Mouse (Mus musculus): ENCODE measurements around the gene Hoxa4. TPM values are rescaled to one million over a fixed set of nuclear protein-coding genes. Genes with fewer than 3 reads are reported as not detected.
A peak's percentile ranks its signal among the peaks of the same experiment; 100 is the strongest.

Hoxa4 gene
- polyA plus RNA-seq, 1 experiment from 2014 or later = 0.46 TPM

- Histone ChIP-seq H3K27ac (no peak overlapping the region), H3K36me3 (no peaks in the 10 kb centered on the region), H3K4me3 (peak overlapping the region; percentile 47), H3K27me3 (peaks cover 100% of the 10 kb centered on the region), H3K4me1 (peaks cover 11% of the 10 kb centered on the region; the same call in 1 of the 2 replicates), H3K9ac (no peak overlapping the region), H3K9me3 (no peaks in the 10 kb centered on the region), H3K4me2 (peak overlapping the region; percentile 76)
- under 1% methylated on average over 44 of the region's 55 CpGs for WGBS
- no peak for ATAC-seq (ENCODE audit: insufficient number of reproducible peaks, insufficient read depth, low FRiP score, low TSS enrichment, low read depth)
Measured at GRCm38 (mm10) chr6:52191860-52192550, 452 bp upstream of the Hoxa4 start.

GRCm38 (mm10) chr6:52190410-52190809, 1.1 kb downstream of the Hoxa4 start:
- H3K9me3 ChIP-seq = no peaks in the 10 kb centered on the region
- no peaks in the 10 kb centered on the region for H3K36me3 ChIP-seq
- no peak for ATAC-seq (ENCODE audit: insufficient number of reproducible peaks, insufficient read depth, low FRiP score, low TSS enrichment, low read depth)
- H3K4me2 ChIP-seq = no peak overlapping the region
- H3K9ac ChIP-seq = no peak overlapping the region
- WGBS = 2% methylated on average over 23 of the region's 23 CpGs
- H3K27me3 ChIP-seq = peaks cover 100% of the 10 kb centered on the region
- H3K4me1 ChIP-seq = peaks cover 11% of the 10 kb centered on the region; the same call in 1 of the 2 replicates
- no peak overlapping the region for H3K4me3 ChIP-seq
- H3K27ac ChIP-seq = no peak overlapping the region

GRCm38 (mm10) chr6:52189909-52190308, 1.6 kb downstream of the Hoxa4 start:
- WGBS = 5% methylated on average over 8 of the region's 8 CpGs
- Histone ChIP-seq H3K4me2 (no peak overlapping the region), H3K4me3 (no peak overlapping the region), H3K36me3 (no peaks in the 10 kb centered on the region), H3K4me1 (peaks cover 11% of the 10 kb centered on the region; the same call in 1 of the 2 replicates), H3K9ac (no peak overlapping the region), H3K27ac (no peak overlapping the region), H3K9me3 (no peaks in the 10 kb centered on the region), H3K27me3 (peaks cover 100% of the 10 kb centered on the region)
- ATAC-seq (ENCODE audit: insufficient number of reproducible peaks, insufficient read depth, low FRiP score, low TSS enrichment, low read depth) = no peak

GRCm38 (mm10) chr6:52189172-52189591, 2.4 kb downstream of the Hoxa4 start:
- ATAC-seq (ENCODE audit: insufficient number of reproducible peaks, insufficient read depth, low FRiP score, low TSS enrichment, low read depth) = no peak
- H3K4me2 ChIP-seq = no peak overlapping the region
- peaks cover 11% of the 10 kb centered on the region; the same call in 1 of the 2 replicates for H3K4me1 ChIP-seq
- 8% methylated on average over 5 of the region's 5 CpGs for WGBS
- no peak overlapping the region for H3K9ac ChIP-seq
- no peak overlapping the region for H3K4me3 ChIP-seq
- H3K36me3 ChIP-seq = no peaks in the 10 kb centered on the region
- H3K27me3 ChIP-seq = peaks cover 100% of the 10 kb centered on the region
- no peaks in the 10 kb centered on the region for H3K9me3 ChIP-seq
- no peak overlapping the region for H3K27ac ChIP-seq

GRCm38 (mm10) chr6:52186500-52186899, 5.1 kb downstream of the Hoxa4 start:
- Histone ChIP-seq H3K27ac (no peak overlapping the region), H3K4me3 (no peak overlapping the region), H3K27me3 (peaks cover 100% of the 10 kb centered on the region), H3K4me2 (no peak overlapping the region), H3K4me1 (peaks cover 6% of the 10 kb centered on the region; the same call in 1 of the 2 replicates), H3K9me3 (no peaks in the 10 kb centered on the region), H3K9ac (no peak overlapping the region), H3K36me3 (no peaks in the 10 kb centered on the region)
- 12% methylated on average over 1 of the region's 1 CpGs for WGBS
- no peak for ATAC-seq (ENCODE audit: insufficient number of reproducible peaks, insufficient read depth, low FRiP score, low TSS enrichment, low read depth)

- no peak overlapping the region for H3K27ac ChIP-seq
- no peak for ATAC-seq (ENCODE audit: insufficient number of reproducible peaks, insufficient read depth, low FRiP score, low TSS enrichment, low read depth)
- H3K4me1 ChIP-seq = no peaks in the 10 kb centered on the region; the same call in 1 of the 2 replicates
- WGBS = 10% methylated on average over 3 of the region's 3 CpGs
- no peaks in the 10 kb centered on the region for H3K9me3 ChIP-seq
- no peak overlapping the region for H3K4me3 ChIP-seq
- no peaks in the 10 kb centered on the region for H3K36me3 ChIP-seq
- peaks cover 100% of the 10 kb centered on the region for H3K27me3 ChIP-seq
- H3K9ac ChIP-seq = no peak overlapping the region
- H3K4me2 ChIP-seq = no peak overlapping the region
Measured at GRCm38 (mm10) chr6:52185834-52186233, 5.7 kb downstream of the Hoxa4 start.

- 1% methylated on average over 19 of the region's 19 CpGs for WGBS
- no peaks in the 10 kb centered on the region for H3K36me3 ChIP-seq
- H3K4me2 ChIP-seq = no peak overlapping the region
- H3K9me3 ChIP-seq = no peaks in the 10 kb centered on the region
- H3K27me3 ChIP-seq = peaks cover 100% of the 10 kb centered on the region
- no peak for ATAC-seq (ENCODE audit: insufficient number of reproducible peaks, insufficient read depth, low FRiP score, low TSS enrichment, low read depth)
- no peak overlapping the region for H3K4me3 ChIP-seq
- no peak overlapping the region for H3K9ac ChIP-seq
- H3K27ac ChIP-seq = no peak overlapping the region
- H3K4me1 ChIP-seq = no peaks in the 10 kb centered on the region
Measured at GRCm38 (mm10) chr6:52185222-52185621, 6.3 kb downstream of the Hoxa4 start.

- 3% methylated on average over 6 of the region's 6 CpGs for WGBS
- H3K27me3 ChIP-seq = peaks cover 100% of the 10 kb centered on the region
- H3K27ac ChIP-seq = no peak overlapping the region
- H3K4me2 ChIP-seq = no peak overlapping the region
- no peak overlapping the region for H3K9ac ChIP-seq
- ATAC-seq (ENCODE audit: insufficient number of reproducible peaks, insufficient read depth, low FRiP score, low TSS enrichment, low read depth) = no peak
- no peaks in the 10 kb centered on the region for H3K4me1 ChIP-seq
- no peaks in the 10 kb centered on the region for H3K9me3 ChIP-seq
- no peak overlapping the region for H3K4me3 ChIP-seq
- no peaks in the 10 kb centered on the region for H3K36me3 ChIP-seq
Measured at GRCm38 (mm10) chr6:52184668-52185067, 6.9 kb downstream of the Hoxa4 start.

GRCm38 (mm10) chr6:52183311-52184080, 8.1 kb downstream of the Hoxa4 start:
- H3K27me3 ChIP-seq = peaks cover 100% of the 10 kb centered on the region
- H3K9ac ChIP-seq = no peak overlapping the region
- H3K27ac ChIP-seq = no peak overlapping the region
- no peak for ATAC-seq (ENCODE audit: insufficient number of reproducible peaks, insufficient read depth, low FRiP score, low TSS enrichment, low read depth)
- H3K9me3 ChIP-seq = no peaks in the 10 kb centered on the region
- no peak overlapping the region for H3K4me2 ChIP-seq
- WGBS = 10% methylated on average over 10 of the region's 10 CpGs
- no peak overlapping the region for H3K4me3 ChIP-seq
- no peaks in the 10 kb centered on the region for H3K4me1 ChIP-seq
- no peaks in the 10 kb centered on the region for H3K36me3 ChIP-seq

GRCm38 (mm10) chr6:52182793-52183192, 8.8 kb downstream of the Hoxa4 start:
- H3K27me3 ChIP-seq = peaks cover 100% of the 10 kb centered on the region
- no peak overlapping the region for H3K9ac ChIP-seq
- no peaks in the 10 kb centered on the region for H3K4me1 ChIP-seq
- no peak overlapping the region for H3K4me2 ChIP-seq
- H3K36me3 ChIP-seq = no peaks in the 10 kb centered on the region
- no peak overlapping the region for H3K27ac ChIP-seq
- ATAC-seq (ENCODE audit: insufficient number of reproducible peaks, insufficient read depth, low FRiP score, low TSS enrichment, low read depth) = no peak
- 5% methylated on average over 1 of the region's 1 CpGs for WGBS
- H3K9me3 ChIP-seq = no peaks in the 10 kb centered on the region
- no peak overlapping the region for H3K4me3 ChIP-seq

- Histone ChIP-seq H3K9ac (no peak overlapping the region), H3K9me3 (no peaks in the 10 kb centered on the region), H3K4me3 (no peak overlapping the region), H3K27ac (no peak overlapping the region), H3K4me1 (no peaks in the 10 kb centered on the region), H3K36me3 (no peaks in the 10 kb centered on the region), H3K4me2 (no peak overlapping the region), H3K27me3 (peaks cover 100% of the 10 kb centered on the region)
- WGBS = 17% methylated on average over 2 of the region's 2 CpGs
- no peak for ATAC-seq (ENCODE audit: insufficient number of reproducible peaks, insufficient read depth, low FRiP score, low TSS enrichment, low read depth)
Measured at GRCm38 (mm10) chr6:52182030-52182429, 9.5 kb downstream of the Hoxa4 start.

GRCm38 (mm10) chr6:52180726-52181125, 10.8 kb downstream of the Hoxa4 start:
- Histone ChIP-seq H3K9ac (no peak overlapping the region), H3K4me2 (no peak overlapping the region), H3K27ac (no peak overlapping the region), H3K36me3 (no peaks in the 10 kb centered on the region), H3K9me3 (no peaks in the 10 kb centered on the region), H3K4me1 (no peaks in the 10 kb centered on the region), H3K4me3 (no peak overlapping the region), H3K27me3 (peaks cover 100% of the 10 kb centered on the region)
- ATAC-seq (ENCODE audit: insufficient number of reproducible peaks, insufficient read depth, low FRiP score, low TSS enrichment, low read depth) = no peak
- 2% methylated on average over 3 of the region's 3 CpGs for WGBS
